Mouse (Mus musculus) CH12F3 (cell line): ENCODE data around the gene Tsc2.
"Not testable (repeated sequence)": the region's sequence is repeated elsewhere in the genome, so short reads cannot be mapped to it uniquely, and the experiment has no call there.

Source experiments
- in situ Hi-C: fragments of 300-500 bp; cut with MboI; formaldehyde crosslinking; loops from 2 replicates; pipeline ENCODE4 v1.14.3; 2020; ENCODE audit warnings: low sequenced_read_pairs

Tsc2 gene

DNA sequence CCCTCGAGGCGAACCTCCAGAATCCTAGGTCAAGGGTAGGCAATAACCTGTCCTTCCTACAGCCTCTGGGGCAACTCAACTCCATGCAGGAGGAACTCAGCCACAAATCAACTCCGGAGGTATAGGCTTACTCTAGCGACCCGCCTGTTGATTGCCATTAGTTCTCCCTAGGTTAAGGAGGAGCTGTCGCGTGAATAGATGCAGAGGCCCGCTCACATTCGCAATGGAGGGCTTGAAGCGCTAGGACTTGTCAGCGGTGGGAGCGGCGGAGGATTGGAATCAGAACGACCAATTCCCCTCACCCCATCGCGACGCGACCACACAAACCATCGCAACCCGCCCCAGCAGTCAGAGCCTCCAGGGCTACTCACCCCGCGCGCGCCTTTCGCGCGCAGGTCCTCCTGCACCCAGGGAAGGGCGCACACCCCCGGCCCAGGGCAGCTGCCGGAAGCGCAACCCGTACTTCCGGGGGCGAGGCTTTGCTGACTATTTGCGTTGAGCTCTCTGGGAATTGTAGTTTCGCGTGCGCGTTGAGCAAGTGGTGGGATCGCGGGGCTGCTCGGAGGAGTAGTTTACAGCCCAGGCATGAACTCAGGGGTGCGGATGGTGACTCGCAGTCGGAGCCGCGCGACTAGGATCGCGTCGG lies at the start of gene Tsc2, which contains the start of gene Nthl1:
Tsc2 (minus strand) TSS at position 464 of the 646 bp plus-strand sequence.
Nthl1 (plus strand) TSS at position 514 of the 646 bp plus-strand sequence.
- in situ Hi-C loops = no loop called here

- in situ Hi-C loops = no loop called here
These were observed 45.2 kb upstream of the Tsc2 start for GRCm38 (mm10) chr17:24677500-24678080.

DNA sequence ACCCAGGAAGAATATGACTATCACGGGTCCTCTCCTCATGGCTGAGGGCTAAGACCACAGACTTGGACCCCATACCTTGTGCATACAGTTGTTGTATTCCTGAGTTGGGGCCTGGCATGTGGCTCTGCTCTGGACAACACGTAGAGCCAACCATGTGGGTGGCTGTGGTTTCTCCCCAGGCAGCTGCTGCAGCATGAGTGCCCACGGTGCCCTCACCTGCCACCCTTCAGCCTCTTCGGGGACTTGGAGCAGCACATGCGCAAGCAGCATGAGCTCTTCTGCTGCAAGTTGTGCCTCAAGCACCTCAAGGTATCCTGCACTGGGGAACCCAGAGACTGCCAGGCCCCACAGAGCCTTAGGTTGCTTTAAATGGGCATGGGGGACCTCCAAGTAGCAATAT lies 44.4 kb upstream of the Tsc2 start:
- in situ Hi-C loops = no loop called here

DNA sequence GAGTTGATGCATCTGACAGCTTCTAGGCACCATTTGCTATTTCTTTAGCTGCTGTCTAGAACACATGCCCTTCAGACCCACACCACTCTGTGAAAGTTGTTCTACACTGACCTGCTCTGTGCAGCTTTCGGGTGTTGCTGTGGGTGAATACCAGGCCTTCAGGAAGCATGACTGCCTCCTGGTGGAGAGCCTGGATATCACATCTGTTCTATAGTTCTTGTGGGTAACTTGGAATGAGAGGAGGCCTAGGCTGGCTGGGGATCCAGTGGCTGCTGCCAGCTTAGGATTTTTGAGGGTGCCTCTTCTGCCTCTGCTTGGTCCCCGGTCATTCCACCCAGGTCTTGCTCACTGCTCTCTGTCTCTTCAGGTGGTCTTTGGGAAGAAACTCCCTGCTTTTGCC lies 43.8 kb upstream of the Tsc2 start:
- in situ Hi-C loops = no loop called here

DNA sequence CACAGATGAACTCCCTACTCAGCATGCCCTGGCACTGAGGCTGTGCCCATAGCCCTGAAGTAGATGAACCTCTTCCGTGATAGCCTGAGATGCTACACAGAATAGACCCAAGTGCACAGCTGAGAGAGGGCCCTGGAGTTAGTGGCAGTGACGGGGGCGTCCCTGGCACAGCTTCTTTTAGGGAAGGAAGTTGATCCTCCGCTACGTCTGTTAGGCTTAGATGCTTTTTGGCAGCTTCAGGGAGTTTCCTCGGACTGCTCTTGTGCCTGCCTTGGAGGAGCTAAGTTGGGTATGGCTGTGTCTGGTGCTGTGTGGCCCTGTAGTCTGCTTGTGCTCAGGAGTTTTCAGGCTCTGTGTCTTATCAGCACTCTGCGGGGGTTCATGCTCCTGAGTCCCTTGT lies 41.8 kb upstream of the Tsc2 start:
- in situ Hi-C loops = no loop called here

- in situ Hi-C loops = no loop called here
These were observed 39.7 kb upstream of the Tsc2 start for GRCm38 (mm10) chr17:24672141-24672540.

DNA sequence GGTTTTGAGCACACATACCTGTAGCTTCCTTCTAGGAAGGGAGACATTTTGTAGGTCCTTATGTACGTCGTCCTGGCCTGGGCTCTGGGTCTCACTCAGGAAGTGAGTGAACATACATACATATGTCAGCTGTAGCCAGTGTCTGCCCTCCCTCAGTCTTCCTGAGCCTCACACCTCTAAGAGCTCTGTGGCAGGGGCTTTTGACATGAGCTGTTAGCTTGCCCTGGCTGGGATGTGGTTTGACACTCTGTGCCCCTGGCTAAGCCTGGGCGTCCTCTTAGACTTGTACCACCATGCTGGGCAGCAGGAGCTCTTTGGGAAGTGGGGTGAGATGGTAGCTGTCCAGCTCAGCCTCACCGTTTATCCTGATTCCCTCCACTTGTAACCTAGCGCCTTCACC lies 38.9 kb upstream of the Tsc2 start:
- in situ Hi-C loops = no loop called here

DNA sequence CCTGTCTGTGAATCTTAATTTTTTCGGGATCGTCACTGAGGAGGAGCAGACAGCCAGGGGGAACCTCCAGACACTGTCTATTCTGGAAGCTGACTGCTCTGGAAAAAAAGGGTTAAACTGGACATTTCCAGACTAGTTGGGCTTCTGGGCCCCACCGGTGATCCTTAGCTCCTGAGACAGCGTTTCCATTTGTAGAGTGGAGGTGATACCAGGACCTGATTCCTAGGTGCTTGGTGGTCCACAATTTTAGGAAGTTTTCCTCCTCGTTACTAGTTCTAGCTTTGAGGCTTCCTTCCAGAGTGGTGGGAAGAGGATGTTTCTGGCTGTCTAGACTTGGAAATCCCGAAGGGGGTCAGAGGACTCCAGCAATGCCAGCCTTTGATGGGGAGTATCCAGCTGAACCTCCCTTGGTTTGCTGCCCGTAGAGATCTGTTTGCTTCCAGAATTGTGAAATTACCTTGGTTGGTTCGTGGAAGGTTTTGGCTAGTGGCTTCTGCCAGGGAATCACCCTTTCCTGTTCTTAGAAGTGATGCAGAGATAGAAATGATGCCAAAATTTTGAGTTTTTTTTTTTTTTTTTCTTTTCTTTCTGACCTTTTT lies 37.9 kb upstream of the Tsc2 start:
- in situ Hi-C loops = no loop called here

DNA sequence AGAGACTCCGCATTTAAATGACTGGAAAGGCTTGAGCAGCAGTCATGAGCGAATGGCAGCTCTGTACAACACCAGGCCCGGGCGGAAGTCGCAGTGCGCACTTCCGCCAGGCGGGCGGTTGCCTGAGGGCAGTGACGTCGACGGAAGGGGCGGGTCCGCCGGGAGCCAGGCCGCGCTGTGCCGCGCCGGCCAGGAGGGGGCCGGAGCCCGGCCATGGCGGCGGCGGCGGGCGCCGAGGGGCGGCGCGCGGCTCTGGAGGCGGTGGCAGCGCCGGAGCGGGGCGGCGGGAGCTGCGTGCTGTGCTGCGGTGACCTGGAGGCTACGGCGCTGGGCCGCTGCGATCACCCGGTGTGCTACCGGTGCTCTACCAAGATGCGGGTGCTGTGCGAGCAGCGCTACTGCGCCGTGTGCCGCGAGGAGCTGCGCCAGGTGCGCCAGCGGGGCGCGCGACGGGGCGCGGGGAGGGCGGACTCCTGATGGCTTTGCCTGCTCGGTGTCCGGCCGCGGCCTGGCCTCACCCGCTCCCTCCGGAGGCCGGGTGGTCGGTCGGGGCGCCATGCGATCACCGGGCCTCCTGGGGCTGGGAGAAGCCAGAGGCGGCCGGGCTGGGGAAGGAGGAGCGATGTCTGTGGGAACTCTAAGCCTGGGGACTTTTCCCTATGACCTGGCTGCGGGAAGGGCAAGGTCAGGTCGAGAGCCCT lies 37.3 kb upstream of the Tsc2 start, which contains the start of gene Zfp598:
Zfp598 (plus strand) TSS at position 143 of the 701 bp plus-strand sequence.
- in situ Hi-C loops = no loop called here

DNA sequence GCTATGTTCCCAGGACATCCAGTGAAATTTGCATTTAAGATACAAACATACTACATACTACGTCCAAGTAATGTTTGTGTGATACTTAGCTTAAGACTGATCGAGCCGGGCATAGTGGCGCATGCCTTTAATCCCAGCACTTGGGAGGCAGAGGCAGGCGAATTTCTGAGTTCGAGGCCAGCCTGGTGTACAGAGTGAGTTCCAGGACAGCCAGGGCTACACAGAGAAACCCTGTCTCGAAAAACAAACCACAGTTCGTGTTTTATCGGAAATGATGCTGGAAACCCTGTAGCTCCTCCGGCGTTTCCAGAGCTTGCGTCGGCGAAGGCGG lies 36.7 kb upstream of the Tsc2 start:
- in situ Hi-C loops = not testable (repeated sequence)

DNA sequence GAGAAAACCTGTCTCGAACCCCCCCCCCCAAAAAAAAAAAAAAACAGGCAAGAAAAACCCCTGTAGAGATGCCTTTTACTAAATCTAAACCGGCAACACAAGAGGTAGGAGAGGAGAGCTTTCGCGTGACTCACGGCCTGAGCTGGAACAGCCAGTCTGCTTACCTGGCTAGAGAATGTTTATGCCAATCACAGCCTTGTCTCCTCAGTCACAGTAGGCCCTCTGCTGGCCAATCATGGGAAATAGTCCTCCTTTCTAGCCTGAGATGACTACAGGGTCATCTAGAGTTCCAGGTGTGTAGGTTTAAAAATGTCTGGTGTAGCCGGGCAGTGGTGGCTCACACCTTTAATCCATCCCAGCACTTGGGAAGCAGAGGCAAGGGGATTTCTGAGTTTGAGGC lies 35.0 kb upstream of the Tsc2 start:
- in situ Hi-C loops = no loop called here

DNA sequence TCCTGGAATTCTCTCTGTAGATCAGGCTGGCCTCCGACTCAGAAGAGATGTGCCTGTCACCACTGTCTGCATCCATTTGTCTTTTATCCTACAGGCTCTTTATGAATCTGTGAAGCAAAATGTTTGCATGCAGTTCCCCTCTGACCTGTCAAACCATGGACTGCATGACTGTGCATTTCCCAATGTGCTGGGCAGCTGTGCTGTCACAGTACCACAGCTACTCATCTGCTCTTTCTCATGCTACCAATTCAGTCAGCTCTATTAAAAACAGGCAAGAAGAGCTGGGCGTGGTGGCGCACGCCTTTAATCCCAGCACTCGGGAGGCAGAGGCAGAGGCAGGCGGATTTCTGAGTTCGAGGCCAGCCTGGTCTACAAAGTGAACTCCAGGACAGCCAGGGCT lies 34.6 kb upstream of the Tsc2 start:
- in situ Hi-C loops = not testable (repeated sequence)

DNA sequence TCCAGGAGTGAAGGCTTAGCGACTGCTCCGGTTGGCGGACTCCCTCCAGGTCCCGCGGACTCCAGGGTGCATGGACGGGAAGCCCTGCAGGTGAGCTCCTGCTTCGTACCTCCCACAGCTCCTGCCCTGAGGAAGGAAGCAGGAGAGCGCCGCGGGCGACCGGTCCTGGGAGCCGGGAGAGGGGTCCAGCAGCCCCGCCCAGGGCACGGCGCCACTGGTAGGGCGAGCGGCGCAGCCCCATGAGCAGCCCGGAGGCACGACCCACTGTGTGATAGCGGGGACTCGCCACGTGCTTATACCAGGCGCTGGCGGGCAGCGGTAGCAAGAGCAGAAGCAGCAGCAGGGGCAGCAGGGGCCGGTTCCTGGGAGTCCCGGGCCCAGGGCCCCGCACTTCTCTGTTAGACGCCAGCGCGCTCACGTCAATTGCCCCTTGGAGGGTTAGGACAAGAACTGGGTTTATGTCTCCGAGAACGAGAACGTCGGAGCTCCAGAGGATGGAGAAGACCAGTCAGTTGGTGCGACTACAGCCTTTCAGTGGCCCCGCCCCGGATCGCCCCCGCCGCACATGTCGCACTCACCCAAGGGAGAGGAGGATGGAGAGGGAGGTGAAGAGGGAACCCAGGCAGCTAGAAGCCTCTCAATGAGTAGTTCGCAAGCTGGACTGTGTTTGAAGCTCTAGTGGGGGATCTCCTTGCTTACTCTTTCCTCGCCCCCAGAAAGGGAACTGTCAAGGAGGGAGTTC lies 25.8 kb upstream of the Tsc2 start, which contains the start of gene Npw:
Npw (minus strand) TSS at position 441 of the 742 bp plus-strand sequence.
- in situ Hi-C loops = loop anchor here (10.0 kb wide), 1 partner anchor 123 kb away; the partner anchor contains the start of gene Rab26

- in situ Hi-C loops = loop anchor here (10.0 kb wide), 1 partner anchor 120 kb away; the partner anchor contains the start of gene Rab26
These were observed 22.5 kb upstream of the Tsc2 start for GRCm38 (mm10) chr17:24654969-24655368.

DNA sequence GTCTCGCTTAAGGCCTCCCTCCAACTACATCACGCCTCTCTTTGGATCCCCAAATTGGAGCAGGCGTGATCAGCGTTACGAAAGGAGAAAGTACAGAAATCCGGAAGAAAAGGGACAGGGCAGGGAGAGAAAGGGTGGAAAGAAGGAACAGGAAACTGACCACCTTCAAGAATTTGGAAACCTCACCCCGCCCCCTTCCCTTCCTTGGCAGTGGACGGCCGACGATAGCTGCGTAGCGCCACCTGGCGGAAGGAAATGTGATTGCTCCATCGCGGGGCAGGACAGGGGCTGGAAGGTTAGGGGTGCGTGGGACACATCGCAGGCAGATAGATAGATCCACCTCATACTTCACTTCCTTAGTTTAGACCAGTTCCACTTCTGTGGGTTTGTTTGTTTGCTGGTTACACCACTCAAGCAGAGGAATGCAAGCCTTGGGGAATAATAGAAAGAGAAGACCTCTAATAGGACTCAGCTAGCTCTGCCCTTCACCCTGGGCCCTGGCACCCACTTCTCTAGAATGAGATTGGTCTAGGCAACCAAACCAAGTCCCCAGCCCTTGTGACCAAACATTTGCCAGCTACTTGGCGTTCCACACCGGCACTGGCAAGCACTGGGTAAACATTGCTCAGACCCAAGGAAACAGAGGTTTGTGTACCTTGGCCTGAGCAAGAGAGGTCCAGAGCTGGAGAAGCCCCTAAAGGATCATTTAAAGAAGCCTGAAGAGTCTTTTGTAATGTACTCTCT lies 21.7 kb upstream of the Tsc2 start:
- in situ Hi-C loops = loop anchor here (10.0 kb wide), 1 partner anchor 119 kb away; the partner anchor contains the start of gene Rab26

DNA sequence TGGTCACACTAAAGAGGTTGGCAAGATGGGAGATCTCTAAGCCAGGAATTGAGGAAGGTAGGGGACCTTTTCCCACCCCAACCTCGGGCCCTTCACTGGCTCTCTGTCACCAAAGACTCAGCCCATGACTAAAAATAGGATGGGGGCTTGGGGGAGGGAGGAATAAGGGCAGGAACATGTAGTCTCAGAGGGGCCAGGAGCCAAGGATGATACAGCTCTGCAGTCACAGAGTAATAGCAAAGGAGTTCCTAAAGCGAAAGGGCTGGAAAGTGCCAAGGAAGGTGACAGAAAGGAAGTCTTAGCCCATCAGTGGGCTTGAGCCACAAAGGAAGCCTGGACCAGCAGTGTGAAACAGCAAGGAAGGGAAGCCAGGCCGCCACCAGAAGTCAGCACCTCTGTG lies 19.4 kb upstream of the Tsc2 start:
- in situ Hi-C loops = loop anchor here (10.0 kb wide), 1 partner anchor 117 kb away; the partner anchor contains the start of gene Rab26

GRCm38 (mm10) chr17:24650766-24651165 lies 18.3 kb upstream of the Tsc2 start:
- in situ Hi-C loops = loop anchor here (10.0 kb wide), 1 partner anchor 116 kb away; the partner anchor contains the start of gene Rab26

GRCm38 (mm10) chr17:24650070-24650616 lies 17.7 kb upstream of the Tsc2 start, which contains the start of gene Slc9a3r2:
Gene Slc9a3r2, minus strand, starts transcription at chr17:24650327.
- in situ Hi-C loops = loop anchor here (10.0 kb wide), 1 partner anchor 115 kb away; the partner anchor contains the start of gene Rab26

DNA sequence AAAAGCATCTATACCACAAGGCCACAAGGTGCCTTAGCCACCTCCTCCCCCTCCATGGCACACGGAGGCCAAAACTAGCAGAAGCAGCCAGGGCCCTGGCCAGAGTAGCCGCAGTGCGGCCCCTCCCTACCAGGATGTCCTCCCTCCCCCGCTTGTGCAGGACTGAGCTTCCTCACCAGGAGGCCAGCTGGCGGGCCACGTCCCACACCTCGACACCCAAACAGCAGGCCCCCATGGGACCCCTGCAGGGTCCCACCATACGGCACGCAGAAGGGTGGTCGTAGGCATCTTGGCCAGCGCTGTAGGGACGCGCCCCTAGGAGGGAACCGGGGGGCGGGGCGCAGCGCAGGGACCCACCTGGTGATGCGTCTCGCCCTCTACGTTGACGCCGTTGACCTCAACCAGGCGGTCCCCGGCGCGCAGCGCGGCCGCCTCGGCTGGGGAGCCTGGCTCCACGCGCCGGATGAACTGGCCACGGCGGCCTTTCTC lies 17.2 kb upstream of the Tsc2 start:
- in situ Hi-C loops = loop anchor here (10.0 kb wide), 1 partner anchor 115 kb away; the partner anchor contains the start of gene Rab26
